Mouse (Mus musculus): ENCODE measurements at regions not wholly inside any gene's neighbourhood (a gene's known extent, or its start where the extent isn't known, plus 50 kb on each side); places are given as distances from the start of the nearest gene placed in this dataset.
"Not testable (repeated sequence)": the region's sequence is repeated elsewhere in the genome, so short reads cannot be mapped to it uniquely, and the experiment has no call there.

DNA sequence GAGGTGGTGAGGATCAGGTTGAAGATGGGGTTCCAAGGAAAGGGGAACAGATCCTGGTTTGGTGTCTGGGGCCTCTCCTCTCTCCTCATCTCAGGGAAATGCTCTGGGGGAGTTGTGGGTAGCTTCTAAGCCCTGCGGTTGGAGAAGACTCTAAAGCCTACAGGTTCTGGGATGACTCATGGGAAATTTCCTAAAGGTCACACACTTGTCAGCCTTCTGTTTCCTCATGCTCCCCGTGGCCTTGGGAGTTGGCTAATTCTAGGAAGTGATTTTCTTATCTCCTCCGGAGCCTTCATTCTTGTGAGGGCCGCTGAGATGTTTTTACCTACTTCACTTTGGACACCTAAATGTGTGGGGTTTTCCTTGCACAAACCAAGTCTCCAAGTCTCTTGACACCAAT is 279.2 kb downstream of the 4933412E24Rik start:
- in situ Hi-C loops (cut with MseI, MboI) = no loop called here

DNA sequence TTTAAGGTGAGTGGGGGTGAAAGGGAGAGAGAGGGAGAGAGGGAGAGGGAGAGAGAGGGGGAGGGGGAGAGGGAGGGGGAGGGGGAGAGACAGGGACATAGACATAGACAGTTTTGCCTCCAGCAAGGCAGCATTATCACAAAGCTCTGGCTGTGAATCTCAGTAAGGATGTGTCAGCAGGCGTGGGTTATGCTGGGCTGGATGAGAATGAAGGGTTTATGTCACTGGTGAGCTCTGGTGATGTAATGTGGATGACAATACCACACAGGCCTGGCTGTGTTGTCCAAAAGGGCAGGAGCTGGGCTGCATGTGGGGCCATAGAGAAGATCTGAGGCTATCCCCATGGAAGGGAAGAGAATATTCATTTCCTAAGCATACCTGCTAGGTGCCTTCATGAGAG is 282.0 kb downstream of the 4933412E24Rik start:
- in situ Hi-C loops (cut with MseI, MboI) = no loop called here

DNA sequence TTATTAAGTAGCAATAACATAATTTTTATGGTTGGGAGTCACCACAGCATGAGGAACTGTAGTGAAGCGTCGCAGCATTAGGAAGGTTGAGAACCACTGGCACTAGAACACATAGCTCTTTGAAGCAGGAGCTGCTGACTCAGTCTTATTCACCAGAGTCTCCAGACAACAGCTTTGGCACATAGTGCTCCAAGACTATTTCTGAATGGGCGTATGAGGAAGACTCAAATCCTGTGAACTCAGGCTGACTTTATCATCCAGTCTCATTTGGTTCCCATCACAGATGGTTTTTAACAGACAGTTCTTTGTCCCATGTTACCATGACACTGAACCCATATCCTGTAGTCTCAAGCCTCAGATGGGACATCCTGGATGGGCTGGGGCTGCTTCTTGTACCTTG is 282.5 kb downstream of the 4933412E24Rik start:
- in situ Hi-C loops (cut with MseI, MboI) = no loop called here

DNA sequence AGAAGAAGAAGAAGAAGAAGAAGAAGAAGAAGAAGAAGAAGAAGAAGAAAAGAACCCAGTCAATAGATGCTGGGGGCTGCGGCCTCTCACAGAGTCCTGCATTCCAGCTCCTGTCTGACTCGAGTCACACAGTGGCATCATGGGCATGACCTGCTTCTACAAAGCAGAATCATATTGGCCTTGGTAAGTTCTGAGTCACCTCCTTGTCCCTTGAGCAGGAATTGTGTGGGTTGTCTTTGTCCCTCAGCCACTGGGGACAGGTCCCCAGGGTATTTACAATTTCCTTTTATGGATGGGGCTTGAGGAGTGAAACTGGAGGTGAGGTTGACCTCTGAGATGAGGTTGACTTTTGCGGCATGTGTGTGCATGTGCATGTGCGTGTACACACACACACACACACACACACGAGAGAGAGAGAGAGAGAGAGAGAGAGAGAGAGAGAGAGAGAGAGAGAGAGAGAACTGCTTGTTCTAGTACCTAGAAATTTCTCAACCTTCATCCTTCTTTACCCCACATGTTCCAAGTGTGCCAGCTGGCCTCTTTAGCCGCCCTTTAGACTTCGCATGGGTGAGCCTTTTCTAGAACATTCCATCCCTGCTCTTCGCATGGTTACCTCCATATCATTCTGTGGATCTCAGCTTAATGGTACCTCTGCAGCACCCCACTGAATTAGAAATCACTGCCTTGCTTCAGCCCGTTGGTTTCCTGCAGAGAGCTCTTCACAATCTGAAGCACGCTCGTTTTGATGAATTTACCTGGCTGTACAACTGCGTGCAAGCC is 283.2 kb downstream of the 4933412E24Rik start:
- in situ Hi-C loops (cut with MseI, MboI) = no loop called here

DNA sequence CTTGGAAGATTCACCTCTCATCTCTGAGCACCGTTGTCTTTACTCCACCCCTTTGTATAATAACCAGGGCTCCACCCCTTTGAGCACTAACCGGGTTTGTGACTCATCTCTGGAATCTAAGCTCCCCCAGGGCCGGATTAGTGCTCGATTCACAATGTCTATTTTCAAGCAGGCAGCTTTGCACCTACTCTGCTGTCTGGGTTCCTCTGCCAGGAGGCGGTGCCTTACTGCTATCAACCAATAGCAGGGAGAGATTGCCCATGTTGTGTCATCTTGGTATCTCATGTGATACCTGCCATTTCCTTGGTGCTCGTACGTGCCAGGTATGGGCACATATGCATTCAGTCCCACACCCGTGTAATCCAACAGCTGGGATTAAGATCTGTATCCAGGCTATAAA is 285.3 kb downstream of the 4933412E24Rik start:
- in situ Hi-C loops (cut with MseI, MboI) = no loop called here

DNA sequence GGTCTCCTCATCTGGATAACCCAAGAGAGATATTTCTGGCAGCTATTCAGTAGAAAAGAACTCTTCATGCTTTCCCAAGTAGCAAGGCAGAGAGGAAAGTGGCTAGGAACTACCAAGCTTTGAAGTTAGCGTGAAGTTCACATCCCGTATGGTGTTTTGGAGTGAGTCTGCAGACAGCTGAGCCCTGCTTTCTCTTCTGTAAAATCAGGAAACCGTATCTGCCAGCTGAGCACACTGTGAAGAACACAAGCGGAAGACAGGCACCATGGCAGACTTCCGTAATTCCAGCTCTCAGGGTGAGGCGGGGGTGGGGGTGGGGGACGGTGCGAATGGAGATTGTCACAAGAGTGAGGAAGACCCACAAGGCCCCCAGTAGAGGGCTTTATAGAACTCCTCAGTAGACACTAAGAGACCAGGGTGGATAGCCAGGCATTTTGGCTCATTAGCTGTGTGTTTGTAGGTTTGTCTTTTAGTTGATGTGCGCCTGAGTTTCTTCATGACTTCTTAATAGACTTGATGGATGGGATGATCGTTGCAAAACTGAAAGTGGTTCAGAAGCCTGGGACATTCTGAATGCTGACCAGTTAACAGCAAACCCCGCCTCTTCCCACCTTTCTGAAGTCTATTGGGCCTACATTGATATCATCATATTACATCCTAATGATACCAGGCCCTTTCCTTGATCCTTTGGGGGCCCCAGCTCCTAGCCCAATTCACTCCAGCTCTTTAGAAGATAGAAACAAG is 287.4 kb downstream of the 4933412E24Rik start:
- in situ Hi-C loops (cut with MseI, MboI) = no loop called here

DNA sequence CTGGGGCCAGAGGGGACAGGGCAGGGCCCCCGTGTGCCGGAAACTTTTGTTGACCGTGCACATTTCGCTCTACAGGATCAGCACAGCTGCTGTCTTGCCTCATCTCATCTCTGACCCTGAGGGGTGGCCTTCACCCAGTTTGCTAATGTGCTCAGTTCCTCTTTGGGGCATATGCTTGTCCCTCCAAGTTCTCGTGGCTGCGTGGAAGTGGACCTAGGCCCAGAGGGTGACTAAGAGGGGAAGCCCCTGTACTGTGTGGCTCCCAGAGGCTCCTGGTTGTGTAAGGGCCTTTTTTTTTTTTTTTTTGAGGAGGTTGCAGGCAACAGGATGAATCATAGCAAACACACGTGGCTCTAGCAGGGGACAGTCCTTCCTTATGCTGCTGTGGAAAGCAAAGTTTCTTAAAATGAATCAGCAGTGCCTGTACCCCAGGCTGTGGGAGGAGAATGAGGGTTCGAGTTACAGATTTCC is 288.2 kb downstream of the 4933412E24Rik start:
- in situ Hi-C loops (cut with MseI, MboI) = no loop called here

DNA sequence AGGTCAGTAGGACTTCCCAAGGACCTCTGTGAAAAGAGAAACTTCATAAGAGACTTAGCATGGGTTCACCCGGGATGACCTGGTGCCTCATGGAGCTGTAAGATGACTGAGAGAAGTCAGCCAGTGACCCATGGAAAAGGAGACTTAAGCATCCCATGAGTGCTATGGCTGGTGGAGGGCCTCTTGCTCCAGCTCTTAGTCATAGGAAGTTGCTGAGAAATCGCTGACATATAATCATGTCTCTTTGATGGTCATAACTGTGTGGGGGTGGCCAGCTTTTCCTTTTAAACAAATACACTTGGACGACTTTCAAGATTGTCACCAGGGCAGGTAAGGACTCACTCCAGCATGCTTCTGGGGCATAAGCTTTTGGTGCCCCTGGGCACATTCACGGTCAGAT is 290.5 kb downstream of the 4933412E24Rik start:
- in situ Hi-C loops (cut with MseI, MboI) = no loop called here

DNA sequence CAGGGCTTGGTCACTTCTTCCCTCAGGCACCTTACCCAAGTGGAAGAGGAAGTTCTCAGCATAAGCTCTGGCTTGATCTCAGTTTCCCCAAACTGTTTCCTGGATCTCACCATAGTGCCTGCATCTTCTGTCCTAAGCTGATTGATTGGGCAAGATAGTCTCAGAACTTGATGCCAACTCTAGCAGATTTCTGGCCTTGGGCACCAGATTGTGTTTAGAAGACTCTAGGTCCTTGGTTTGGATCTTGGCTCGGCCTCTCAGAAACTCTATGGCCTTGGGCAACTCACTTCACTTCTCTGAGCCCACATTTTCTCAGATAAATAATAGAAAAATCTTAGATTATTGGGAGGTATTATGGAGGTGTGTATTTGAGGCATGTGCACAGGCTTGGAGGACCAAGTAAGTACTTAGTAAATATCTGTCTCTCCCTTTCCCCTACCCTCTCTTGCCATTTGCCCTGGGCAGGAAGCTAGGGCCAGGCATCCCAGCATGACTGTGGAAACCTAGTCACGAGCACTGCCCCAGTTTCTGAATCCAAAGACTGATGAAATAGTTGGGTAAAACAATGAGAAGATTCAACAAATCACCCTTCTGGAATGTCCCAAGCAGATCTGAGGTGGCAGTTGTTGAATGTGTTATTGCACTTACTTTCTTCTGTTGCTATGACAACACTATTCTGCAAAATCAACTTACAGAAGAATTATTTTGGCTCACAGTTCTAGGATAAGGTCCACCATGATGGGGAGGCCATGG is 293.6 kb downstream of the 4933412E24Rik start:
- in situ Hi-C loops (cut with MseI, MboI) = no loop called here

DNA sequence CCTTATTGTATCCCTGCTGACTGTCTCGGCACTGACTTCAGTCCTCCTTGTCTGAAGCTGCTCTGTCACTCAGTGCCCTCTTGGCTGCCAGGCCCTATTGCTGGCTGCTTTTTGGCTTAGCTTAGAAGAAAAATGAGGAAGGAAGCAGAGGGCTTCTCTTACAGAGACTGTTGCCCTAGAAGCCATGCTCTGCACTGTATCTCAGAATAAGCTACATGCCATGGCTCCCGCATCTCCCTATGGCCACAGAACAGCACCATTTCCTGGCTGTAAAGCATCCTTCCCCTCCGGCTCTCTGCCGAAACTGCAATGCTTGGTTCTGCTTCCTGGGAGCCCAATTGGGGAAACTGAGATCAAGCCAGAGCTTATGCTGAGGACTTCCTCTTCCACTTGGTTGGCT is 295.0 kb downstream of the 4933412E24Rik start:
- in situ Hi-C loops (cut with MseI, MboI) = no loop called here

DNA sequence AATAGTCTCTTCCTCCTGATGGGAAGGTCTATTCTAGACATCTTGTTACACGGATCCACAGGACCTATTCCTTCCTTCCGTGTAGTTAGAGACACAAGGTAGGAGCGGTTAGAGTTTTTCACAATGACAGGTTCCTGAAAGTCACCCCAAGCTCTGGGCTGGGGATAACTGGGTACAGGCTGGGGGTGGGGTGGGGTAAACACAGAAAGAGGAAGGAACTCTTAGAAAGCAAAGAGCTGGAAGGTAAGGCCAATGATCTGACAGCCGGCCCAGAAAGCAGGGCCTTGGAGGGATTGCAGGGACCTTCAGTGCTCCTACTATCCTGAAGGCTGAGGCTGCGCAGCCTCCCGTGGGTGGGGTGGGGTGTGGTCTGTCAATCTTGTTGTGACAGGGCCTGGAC is 295.4 kb downstream of the 4933412E24Rik start:
- in situ Hi-C loops (cut with MseI, MboI) = no loop called here

DNA sequence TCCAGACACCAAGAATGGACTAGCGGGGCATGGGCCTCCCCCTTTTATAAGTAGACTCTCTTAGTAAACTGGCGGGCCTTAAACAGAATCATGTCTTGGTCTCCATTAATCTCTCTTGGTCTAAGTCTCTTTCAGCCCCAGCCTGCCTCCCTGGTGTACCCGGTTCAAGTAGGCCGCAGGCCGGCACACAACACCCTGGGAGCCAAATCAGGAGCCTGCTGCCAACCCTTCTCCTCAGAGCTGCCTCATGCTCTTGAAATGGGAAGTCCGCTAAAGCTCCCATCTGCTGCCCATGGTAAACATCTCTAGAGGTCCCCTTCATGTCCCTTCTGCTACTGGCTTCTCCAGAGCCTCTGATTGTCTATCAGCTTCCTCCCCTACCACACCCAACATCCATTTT is 296.3 kb downstream of the 4933412E24Rik start:
- in situ Hi-C loops (cut with MseI, MboI) = no loop called here

DNA sequence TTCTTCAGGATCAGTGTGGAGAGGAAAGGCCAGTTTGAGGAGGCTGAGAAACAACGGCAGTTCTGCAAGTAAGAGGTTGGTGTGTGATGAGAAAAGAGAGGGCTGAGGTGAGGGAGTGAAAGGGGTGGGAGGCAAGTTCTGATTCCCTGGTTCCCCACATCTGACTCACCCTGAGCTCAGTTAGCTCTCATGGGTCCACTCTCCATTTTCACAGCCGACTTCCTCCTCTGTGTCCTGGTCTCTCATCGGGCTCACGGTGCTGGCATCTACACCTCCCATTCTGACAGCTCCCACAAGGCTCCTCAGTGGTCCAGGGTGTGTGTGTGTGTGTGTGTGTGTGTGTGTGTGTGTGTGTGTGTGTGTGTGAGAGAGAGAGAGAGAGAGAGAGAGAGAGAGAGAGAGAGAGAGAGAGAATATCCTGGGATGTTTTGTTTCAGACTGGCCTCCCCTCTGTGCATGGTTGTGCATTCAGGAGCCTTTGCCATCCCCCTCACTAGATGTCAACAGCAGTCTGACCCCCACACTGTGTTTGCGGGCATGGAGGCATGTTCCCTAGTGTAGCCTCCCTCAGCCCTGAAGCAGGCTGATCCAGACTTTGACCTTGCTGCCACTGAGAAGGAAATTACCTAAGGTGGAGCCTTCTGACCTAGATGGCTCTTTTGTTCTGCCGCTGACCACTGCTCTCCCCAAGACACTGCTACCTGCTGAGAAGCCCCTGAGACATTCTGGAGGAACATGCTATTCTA is 296.9 kb downstream of the 4933412E24Rik start:
- in situ Hi-C loops (cut with MseI, MboI) = not testable (repeated sequence)

DNA sequence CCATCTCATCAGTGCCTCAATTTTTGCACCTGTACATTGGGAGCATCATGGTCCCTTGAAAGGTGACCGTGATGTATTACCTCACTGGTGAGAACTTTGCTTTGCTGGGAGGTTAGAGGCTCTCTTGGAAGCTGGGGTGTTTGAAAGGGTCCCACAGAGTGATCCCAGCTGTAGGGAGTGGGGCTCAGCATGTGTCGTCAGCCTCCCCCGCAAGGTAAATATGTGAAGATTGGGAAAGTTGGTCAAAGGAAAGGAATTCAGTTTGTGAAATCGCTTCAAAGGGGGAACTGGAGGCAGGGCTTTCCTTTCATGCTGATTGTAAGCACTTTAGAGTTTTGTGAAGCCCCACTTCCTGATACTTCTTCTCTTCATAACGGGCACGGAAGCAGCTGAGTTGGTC is 299.5 kb downstream of the 4933412E24Rik start:
- in situ Hi-C loops (cut with MseI, MboI) = no loop called here

DNA sequence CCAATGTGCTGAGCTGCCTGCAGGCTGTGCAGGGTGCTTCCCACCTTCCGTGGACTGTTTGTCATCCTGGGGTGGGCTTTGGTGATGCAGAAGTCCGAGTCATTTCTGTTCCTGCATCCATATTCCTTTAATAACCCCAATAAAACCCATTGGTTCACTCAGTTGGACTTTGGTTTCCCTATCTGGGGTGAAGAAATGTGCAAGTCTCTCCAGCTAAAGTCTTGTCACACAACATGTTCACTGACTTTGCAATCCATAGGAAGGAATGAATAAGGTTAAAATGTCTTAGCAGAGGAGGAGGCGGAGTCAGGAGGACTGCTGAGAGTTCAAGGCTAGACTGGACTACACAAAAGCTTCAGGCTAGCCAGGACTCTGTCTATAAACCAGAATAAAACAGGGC is 300.5 kb downstream of the 4933412E24Rik start:
- in situ Hi-C loops (cut with MseI, MboI) = no loop called here

DNA sequence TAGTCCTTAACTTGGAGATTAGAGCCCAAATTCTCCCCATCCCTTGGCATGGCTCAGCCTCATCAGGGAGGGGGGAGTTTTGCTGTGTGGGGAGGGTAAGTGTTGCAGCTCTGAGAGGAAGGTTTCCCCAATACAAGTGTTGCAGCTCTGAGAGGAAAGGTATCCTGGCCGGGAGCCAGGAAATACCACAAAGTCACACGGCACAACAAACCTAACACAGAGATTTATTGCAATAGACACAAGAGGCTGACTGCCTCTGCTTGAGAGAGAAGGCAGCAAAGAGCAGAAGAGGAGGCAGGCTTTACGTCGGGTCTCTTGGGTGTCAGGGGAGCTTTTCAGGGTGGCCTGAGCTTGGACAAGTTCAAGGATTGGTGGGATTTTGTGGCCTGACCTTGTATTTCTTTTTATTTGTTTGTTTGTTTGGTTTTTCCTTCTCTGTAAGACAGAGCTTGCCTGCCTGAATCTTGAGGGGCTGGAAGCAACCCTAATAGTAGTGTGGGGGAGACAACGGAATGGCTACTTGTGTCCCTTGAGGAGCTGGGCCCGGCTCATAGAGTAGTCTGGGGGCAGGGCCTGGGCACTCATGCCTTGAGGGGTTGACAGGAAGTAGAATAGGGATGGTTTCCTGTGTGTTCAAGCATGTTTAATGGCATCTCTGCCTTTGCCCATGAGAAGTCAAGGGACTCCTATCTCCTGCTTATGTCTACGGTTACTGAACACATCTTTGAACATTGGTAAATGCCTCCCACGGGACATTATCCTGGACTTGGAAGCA is 302.3 kb downstream of the 4933412E24Rik start:
- in situ Hi-C loops (cut with MseI, MboI) = no loop called here

DNA sequence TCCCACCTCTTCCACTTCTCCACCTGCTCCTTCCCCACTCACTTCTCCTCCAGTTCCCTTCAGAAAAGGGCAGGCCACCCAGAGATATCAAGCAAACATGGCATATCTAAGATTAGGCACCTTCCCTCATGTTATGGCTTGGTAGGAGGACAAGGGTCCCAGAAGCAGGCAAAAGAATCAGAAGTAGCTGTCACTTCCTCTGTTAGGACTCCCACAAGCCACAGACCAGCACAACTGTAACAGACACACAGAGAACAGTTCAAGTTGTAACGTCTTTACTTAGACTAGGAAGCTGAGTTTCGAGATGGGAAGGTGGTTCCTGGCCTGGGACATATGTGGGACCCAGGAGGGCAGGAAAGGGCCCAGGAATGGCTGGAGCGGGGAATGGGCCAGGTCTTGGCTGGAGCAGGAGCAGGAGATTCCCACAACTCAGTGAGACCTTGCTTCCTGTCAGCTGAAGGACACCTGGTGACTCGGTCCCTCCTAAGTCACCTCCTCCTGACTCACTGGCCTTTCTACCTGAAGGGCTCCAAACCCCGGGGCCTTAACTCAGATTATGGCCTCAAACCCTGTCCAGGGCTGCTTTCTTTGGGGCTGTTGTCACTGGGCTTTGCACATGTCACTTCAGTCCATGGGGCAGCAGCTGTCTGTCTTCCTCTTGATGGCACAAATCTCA is 304.2 kb downstream of the 4933412E24Rik start:
- in situ Hi-C loops (cut with MseI, MboI) = no loop called here

DNA sequence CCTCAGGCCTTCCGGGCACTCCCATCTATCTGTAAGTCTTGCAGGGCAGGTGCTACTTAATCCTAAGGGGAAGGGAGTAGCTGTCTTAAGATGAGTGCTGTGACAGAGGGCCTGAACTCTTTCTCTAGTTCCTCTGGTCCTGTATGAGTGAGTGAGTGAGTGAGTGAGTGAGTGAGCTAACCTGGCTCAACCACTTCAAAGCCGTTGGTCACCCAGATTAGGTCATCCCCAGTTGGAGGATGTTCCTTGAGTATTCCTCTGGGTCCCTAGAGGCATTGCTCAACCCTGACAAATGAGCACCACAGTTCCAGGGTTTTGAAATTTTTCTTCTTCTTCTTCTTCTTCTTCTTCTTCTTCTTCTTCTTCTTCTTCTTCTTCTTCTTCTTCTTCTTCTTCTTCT is 306.5 kb downstream of the 4933412E24Rik start:
- in situ Hi-C loops (cut with MseI, MboI) = no loop called here

DNA sequence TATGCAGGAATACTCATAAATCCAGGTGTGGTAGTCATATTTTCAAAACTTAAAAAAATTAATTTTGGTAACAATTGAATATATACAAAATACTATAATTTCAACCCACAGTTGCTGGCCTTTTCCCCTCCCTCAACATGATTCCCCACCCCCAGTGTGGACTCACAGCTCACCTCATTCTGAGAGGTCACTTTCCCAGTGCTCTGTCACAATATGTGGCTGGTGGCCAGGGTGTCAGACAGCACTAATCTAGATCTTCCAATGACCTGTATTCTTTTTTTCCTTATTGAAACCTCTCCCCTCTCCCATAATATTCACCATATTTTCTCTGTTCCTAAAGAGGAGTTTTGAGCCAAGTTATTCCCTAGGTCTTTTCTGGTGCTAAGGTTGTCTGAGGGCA is 308.0 kb downstream of the 4933412E24Rik start:
- in situ Hi-C loops (cut with MseI, MboI) = no loop called here

DNA sequence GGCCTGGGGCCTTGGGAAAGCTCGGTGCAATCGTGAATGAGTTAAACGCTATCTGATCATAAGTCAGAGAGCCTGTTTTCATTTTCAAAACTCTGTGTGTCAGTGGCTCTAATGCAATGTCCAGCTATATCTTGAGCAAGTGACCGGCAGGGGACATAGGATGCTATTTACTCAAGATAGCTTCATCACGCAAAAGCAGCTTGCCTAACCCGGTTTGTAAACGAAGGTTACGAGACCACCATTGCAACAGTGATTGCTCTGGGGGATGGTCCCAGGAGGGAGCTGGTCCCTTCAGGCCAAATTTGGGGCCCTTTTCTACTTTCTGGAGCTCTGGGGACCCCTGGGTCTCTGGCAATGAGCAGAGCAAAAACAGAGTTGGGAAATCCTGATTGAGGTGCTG is 309.3 kb downstream of the 4933412E24Rik start:
- in situ Hi-C loops (cut with MseI, MboI) = no loop called here
